Mouse (Mus musculus) left cerebral cortex, postnatal 36 days (tissue): ENCODE results near the gene Chn2. TPM values are rescaled to one million over a fixed set of nuclear protein-coding genes. Genes with fewer than 3 reads are reported as not detected.

Experiments
- DNase-seq, 2 experiments: peaks; one replicate each; pipeline ENCODE4 v3.0.0; 2021 to 2022; ENCODE audit warnings: low spot score in 2 of 2, mixed read lengths in 1 of 2
- intact Hi-C: fragments of 180-260 bp; cut with DNase I; formaldehyde crosslinking; loops from one replicate; pipeline ENCODE4 v1.15.1; 2025
- total RNA-seq, 2 experiments: library from RNA; stranded (reverse); gene quantifications; 2 replicates each; pipeline ENCODE4 v1.2.3; 2021

Gene Chn2
- total RNA-seq, 2 experiments from 2014 or later, result 42.5 to 44.8 TPM

GRCm38 (mm10) chr6:54333652-54334396 is 294.5 kb downstream of the Chn2 start:
- intact Hi-C loops, result no loop called here
- DNase-seq, result no peak

- DNase-seq, result no peak
- intact Hi-C loops, result no loop called here
Observed at GRCm38 (mm10) chr6:54337321-54337720, 298.0 kb downstream of the Chn2 start.

GRCm38 (mm10) chr6:54341133-54341532 is 301.8 kb downstream of the Chn2 start:
- intact Hi-C loops, result no loop called here
- DNase-seq, result no peak

GRCm38 (mm10) chr6:54342223-54342622 is 302.9 kb downstream of the Chn2 start:
- intact Hi-C loops, result no loop called here
- DNase-seq, result no peak

Other genes with a start within 250 kb of the Chn2 start
- gene Tril, start 218.7 kb upstream of the Chn2 start, total RNA-seq, result 10 to 100 TPM; 31.5 to 33.4 TPM
- not detected for gene Cpvl, start 60.9 kb upstream of the Chn2 start, total RNA-seq